In the genomic region with DNA sequence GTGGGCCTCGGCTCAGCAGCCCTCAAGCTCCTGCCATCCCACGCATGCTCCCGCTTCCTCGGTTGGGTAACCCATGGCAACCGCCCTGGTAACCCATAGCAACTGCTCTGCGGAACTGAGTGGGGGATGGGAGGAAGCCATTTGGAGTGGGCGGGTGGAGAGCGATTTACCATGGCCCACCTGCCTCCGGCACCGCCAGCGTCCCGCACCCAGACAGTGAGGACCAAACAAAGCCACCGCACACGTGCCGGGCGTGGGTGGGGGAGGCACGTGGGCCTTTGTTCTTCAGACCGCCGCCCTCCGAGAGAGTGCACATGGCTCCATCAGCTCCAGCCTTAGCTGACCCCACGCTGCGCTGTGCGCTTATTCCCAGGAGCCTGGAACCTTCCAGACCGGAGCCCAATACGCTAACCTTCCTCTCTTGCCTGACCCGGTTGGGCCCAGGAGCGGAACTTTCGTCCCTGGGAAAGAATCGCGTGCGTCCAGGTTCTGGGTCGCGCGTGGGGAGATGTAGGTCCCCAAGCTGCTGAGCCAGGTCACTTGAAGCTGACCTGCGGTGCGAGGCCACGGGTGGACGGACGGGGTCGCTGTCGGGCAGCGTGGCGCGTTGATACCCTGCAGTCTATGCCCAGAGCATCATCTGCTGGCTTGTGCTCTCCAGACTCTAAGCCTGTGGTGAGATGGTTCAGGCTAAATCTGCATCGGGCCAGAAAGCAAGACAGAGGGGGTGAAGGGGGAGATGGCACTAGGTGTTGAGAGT, we compare ENCODE assay signal across 8 mouse cellular contexts.
DNase-seq lines count a peak whose midpoint lies in the region; ATAC-seq lines count a peak whose summit lies in the region.

No protein-coding gene starts in this region.

- H3K27me3 ChIP-seq in intestine, embryonic 14.5 days (replicated peaks; ENCODE audit: control insufficient read depth, insufficient read depth, low read length) = no peaks in the 10 kb centered on the region

- peak overlapping the region; percentile 58; the same call in 1 of the 2 replicates for H3K27ac ChIP-seq in intestine, embryonic 14.5 days (ENCODE audit: low read depth)

- ATAC-seq in intestine, embryonic 14.5 days (replicated peaks; ENCODE audit: low FRiP score, low TSS enrichment, low read depth) = peak; percentile 82
- ATAC-seq in megakaryocyte progenitor cell, adult 5-6 weeks (replicated peaks; ENCODE audit: poor library complexity) = peak; percentile 98

- DNase-seq in adrenal gland, adult 18-20 months (ENCODE audit: low spot score in 2 of 2) = peak; percentile 79
- DNase-seq in embryo, embryonic 11 days = peak; percentile 93
- DNase-seq in gastrocnemius, postnatal 36 days = peak; percentile 62 to 73
- peak; percentile 93 for DNase-seq in intestine, embryonic 14.5 days (ENCODE audit: low spot score)
- DNase-seq in left cerebral cortex, postnatal 10 days (ENCODE audit: extremely low spot score in 1 of 2, low spot score in 2 of 2) = peak; percentile 95
- peak; percentile 98 for DNase-seq in right cerebral cortex, postnatal 10 days (ENCODE audit: low spot score in 2 of 2)
- peak; percentile 42 for DNase-seq in urinary bladder, postnatal 10 days (ENCODE audit: low spot score)

- peak overlapping the region; percentile 89 for H3K4me2 ChIP-seq in intestine, embryonic 14.5 days (ENCODE audit: low read length)

- H3K9ac ChIP-seq in intestine, embryonic 14.5 days (ENCODE audit: low read length) = peak overlapping the region; percentile 47

- no peaks in the 10 kb centered on the region for H3K9me3 ChIP-seq in intestine, embryonic 14.5 days (ENCODE audit: control insufficient read depth, low read length)

- H3K36me3 ChIP-seq in intestine, embryonic 14.5 days (ENCODE audit: control insufficient read depth, insufficient read depth, low read length) = no peaks in the 10 kb centered on the region

- WGBS in intestine, embryonic 14.5 days = 5% methylated on average over 45 of the region's 45 CpGs

- peaks cover 14% of the 10 kb centered on the region; the same call in 1 of the 2 replicates for H3K4me1 ChIP-seq in intestine, embryonic 14.5 days (replicated peaks; ENCODE audit: control insufficient read depth, insufficient read depth, low read length)

- intact Hi-C loops in gastrocnemius, postnatal 36 days (cut with DNase I) = loop anchor here (2.0 kb wide), 1 partner anchor 266 kb away; no protein-coding TSS in a partner anchor
- intact Hi-C loops in left cerebral cortex, postnatal 10 days (cut with DNase I) = loop anchor here (2.0 kb wide), 1 partner anchor 258 kb away; no protein-coding TSS in a partner anchor

- H3K4me3 ChIP-seq in intestine, embryonic 14.5 days (ENCODE audit: low read depth, low read length) = peak overlapping the region; percentile 41

Comparison
In these comparisons a context has a peak if more than half of its experiments do, and no peak if none do; other contexts are left out.
1. Peak in every context shown above with its lines: DNase-seq, ATAC-seq, H3K4me3 ChIP-seq and H3K27ac ChIP-seq.
2. DNase-seq: peak in every context shown above with its lines; median percentile 98 in right cerebral cortex, postnatal 10 days; 95 in left cerebral cortex, postnatal 10 days; 93 in embryo, embryonic 11 days; 93 in intestine, embryonic 14.5 days; 79 in adrenal gland, adult 18-20 months; 68 in gastrocnemius, postnatal 36 days; 42 in urinary bladder, postnatal 10 days.